Mouse (Mus musculus) bone marrow macrophage, adult 2 months (primary cell): Measurements from ENCODE around the gene Nup160.

Source experiments
- CTCF ChIP-seq: IDR thresholded peaks from 2 replicates; pipeline ENCODE4 v1.5.1; 2012; ENCODE audit warnings: low read depth, mild to moderate bottlenecking, low read length, moderate library complexity
- POLR2A ChIP-seq: IDR thresholded peaks from 2 replicates; pipeline ENCODE4 v1.6.1; 2012; ENCODE audit warnings: mild to moderate bottlenecking, low read depth, low read length, borderline replicate concordance

GRCm38 (mm10) chr2:90666591-90667387 lies 10.2 kb upstream of the Nup160 start:
- TF ChIP-seq POLR2A (no peak), CTCF (no peak)
